Mouse (Mus musculus) mature B cell (primary cell): ENCODE results near the gene Sptbn2.

Source experiments
- in situ Hi-C: fragments of 300-500 bp; cut with MboI; formaldehyde crosslinking; loops from 2 replicates; pipeline ENCODE4 v1.14.3; 2019

The Sptbn2 gene

GRCm38 (mm10) chr19:4711098-4711600, at the start of gene Sptbn2:
Gene Sptbn2 (plus strand): TSS chr19:4711167.
- in situ Hi-C loops = no loop called here

- in situ Hi-C loops = no loop called here
These were observed 44.2 kb upstream of the Sptbn2 start for GRCm38 (mm10) chr19:4666815-4667214.

GRCm38 (mm10) chr19:4670776-4671175, 40.2 kb upstream of the Sptbn2 start:
- in situ Hi-C loops = no loop called here

GRCm38 (mm10) chr19:4672401-4672800, 38.6 kb upstream of the Sptbn2 start:
- in situ Hi-C loops = no loop called here

- in situ Hi-C loops = no loop called here
These were observed 16.6 kb upstream of the Sptbn2 start for GRCm38 (mm10) chr19:4694346-4694745.

- in situ Hi-C loops = no loop called here
These were observed 13.8 kb upstream of the Sptbn2 start for GRCm38 (mm10) chr19:4697121-4697520.

- in situ Hi-C loops = no loop called here
These were observed 13.2 kb upstream of the Sptbn2 start for GRCm38 (mm10) chr19:4697721-4698120.

- in situ Hi-C loops = no loop called here
These were observed 12.7 kb upstream of the Sptbn2 start, which contains the start of gene Gm960 for GRCm38 (mm10) chr19:4698205-4698677. Gene Gm960 (minus strand): TSS chr19:4698668.

- in situ Hi-C loops = no loop called here
These were observed 12.1 kb upstream of the Sptbn2 start for GRCm38 (mm10) chr19:4698856-4699255.

GRCm38 (mm10) chr19:4699821-4700220, 11.1 kb upstream of the Sptbn2 start:
- in situ Hi-C loops = no loop called here

GRCm38 (mm10) chr19:4700656-4701055, 10.3 kb upstream of the Sptbn2 start:
- in situ Hi-C loops = no loop called here

- in situ Hi-C loops = no loop called here
These were observed 9.7 kb upstream of the Sptbn2 start for GRCm38 (mm10) chr19:4701221-4701620.

GRCm38 (mm10) chr19:4708765-4709164, 2.2 kb upstream of the Sptbn2 start:
- in situ Hi-C loops = no loop called here

GRCm38 (mm10) chr19:4711601-4712155, 711 bp downstream of the Sptbn2 start:
- in situ Hi-C loops = no loop called here

- in situ Hi-C loops = no loop called here
These were observed 1.3 kb downstream of the Sptbn2 start for GRCm38 (mm10) chr19:4712156-4712780.

- in situ Hi-C loops = no loop called here
These were observed 2.0 kb downstream of the Sptbn2 start for GRCm38 (mm10) chr19:4712781-4713526.

- in situ Hi-C loops = no loop called here
These were observed 2.9 kb downstream of the Sptbn2 start for GRCm38 (mm10) chr19:4713886-4714285.

GRCm38 (mm10) chr19:4716756-4717155, 5.8 kb downstream of the Sptbn2 start:
- in situ Hi-C loops = no loop called here

- in situ Hi-C loops = no loop called here
These were observed 6.3 kb downstream of the Sptbn2 start for GRCm38 (mm10) chr19:4717281-4717680.

- in situ Hi-C loops = no loop called here
These were observed 7.7 kb downstream of the Sptbn2 start for GRCm38 (mm10) chr19:4718716-4719115.

GRCm38 (mm10) chr19:4719351-4719764, 8.4 kb downstream of the Sptbn2 start:
- in situ Hi-C loops = no loop called here

- in situ Hi-C loops = no loop called here
These were observed 9.1 kb downstream of the Sptbn2 start for GRCm38 (mm10) chr19:4720112-4720511.
